Mouse (Mus musculus): ENCODE data around the gene Nt5dc3. TPM values are rescaled to one million over a fixed set of nuclear protein-coding genes. Genes with fewer than 3 reads are reported as not detected.
A peak's percentile ranks its signal among the peaks of the same experiment; 100 is the strongest.

Gene Nt5dc3
- polyA plus RNA-seq, 1 experiment: 47.7 TPM

DNA sequence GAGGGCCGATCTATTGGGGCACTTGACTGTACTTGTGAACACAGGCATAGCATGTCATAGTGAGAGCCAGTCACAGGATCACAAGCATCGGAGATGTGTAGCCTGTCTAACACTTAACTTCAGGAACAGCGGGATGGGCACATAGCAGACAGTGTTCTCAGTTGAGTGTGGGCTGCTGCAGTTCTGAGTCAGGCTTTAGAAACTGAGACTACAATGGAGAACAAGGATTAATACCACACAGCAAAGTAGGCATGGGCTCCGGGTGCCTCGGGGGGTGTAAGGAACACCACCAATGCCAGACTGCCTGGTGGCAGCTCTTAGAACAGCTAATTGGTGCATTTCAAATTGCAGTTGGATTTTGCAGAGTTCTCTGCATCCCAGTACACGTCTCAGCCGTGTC is 42.2 kb downstream of the Nt5dc3 start:
- DNase-seq (ENCODE audit: low read depth): no peak
- TF ChIP-seq CTCF (IDR thresholded peaks at IDR 0.05; ENCODE audit: borderline replicate concordance, extremely low read depth, insufficient read depth, insufficient read length) (no peak), POLR2A (IDR thresholded peaks at IDR 0.05; ENCODE audit: borderline replicate concordance, extremely low read depth, insufficient read depth, insufficient read length, poor library complexity, severe bottlenecking) (no peak)

DNA sequence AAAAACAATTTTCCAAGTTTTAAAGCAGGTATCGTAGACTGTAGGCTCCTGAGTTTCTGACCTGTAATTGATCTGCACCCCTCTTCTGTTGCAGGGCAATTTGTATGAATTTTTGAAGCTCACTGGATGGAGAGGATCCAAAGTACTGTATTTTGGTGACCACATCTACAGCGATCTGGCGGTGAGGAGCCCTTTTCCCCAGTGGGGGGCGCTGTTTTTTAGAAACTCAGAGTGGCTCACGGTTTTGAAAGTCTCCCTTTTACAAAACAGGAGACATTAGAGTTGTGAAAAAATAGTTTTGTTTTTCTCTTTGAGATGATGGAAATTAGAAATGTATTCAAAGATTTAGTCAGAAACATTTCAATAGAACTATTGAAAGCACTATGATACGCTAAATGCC is 45.3 kb downstream of the Nt5dc3 start:
- no peak for TF ChIP-seq POLR2A (IDR thresholded peaks at IDR 0.05; ENCODE audit: borderline replicate concordance, extremely low read depth, insufficient read depth, insufficient read length, poor library complexity, severe bottlenecking)
- TF ChIP-seq CTCF (IDR thresholded peaks at IDR 0.05; ENCODE audit: borderline replicate concordance, extremely low read depth, insufficient read depth, insufficient read length): peak; percentile 33; the same call in 1 of the 2 replicates
- no peak for DNase-seq (ENCODE audit: low read depth)

DNA sequence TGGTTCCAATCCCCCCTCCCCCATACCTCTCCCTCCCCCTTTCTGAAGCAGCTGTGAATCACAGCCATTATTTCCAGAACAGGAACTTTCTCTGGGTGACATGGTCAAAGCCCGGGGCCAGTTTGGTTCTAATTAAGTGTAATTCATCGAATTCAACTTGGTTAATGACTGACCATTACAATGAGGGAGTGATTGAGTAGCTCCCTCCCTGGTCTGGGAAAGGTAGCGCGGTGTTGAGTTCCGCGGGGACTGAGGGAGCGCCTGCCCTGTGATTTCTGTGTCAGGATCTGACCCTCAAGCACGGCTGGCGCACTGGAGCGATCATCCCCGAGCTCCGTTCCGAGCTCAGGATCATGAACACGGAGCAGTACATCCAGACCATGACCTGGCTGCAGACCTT is 46.1 kb downstream of the Nt5dc3 start:
- TF ChIP-seq POLR2A (IDR thresholded peaks at IDR 0.05; ENCODE audit: borderline replicate concordance, extremely low read depth, insufficient read depth, insufficient read length, poor library complexity, severe bottlenecking) (no peak), CTCF (IDR thresholded peaks at IDR 0.05; ENCODE audit: borderline replicate concordance, extremely low read depth, insufficient read depth, insufficient read length) (no peak)

DNA sequence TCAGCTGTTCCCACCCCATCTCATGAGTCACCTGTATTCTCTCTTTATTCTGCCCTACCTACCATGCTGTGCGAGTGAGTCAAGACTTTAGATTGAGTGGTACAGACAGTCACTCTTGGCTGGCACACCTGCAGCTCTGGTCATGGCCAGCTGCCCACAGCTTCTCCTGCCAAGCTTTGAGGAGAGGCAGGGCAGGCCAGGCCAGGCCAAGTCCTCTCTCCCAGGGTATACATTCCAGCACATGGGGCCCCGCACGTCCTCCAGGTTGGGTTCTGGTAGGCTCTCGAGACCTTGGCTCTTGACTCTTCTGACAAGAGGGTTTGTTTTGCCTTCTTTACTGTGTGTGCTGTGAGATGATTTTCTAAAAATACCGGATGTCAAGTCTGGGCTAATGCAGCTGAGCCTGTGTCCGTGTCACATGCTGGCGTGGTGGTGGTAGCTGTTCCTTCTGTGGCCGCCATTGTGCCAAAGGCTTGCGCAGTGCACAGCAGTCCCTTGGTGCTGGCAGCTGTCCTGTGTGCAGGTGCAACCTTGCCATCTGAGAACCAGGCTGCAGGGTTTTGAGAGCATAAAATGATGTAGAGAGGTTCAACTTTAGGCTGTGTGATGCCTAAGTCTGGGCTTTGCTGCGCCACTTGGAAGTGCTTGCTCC is 47.2 kb downstream of the Nt5dc3 start:
- DNase-seq (ENCODE audit: low read depth): no peak
- no peak for TF ChIP-seq CTCF (IDR thresholded peaks at IDR 0.05; ENCODE audit: borderline replicate concordance, extremely low read depth, insufficient read depth, insufficient read length)
- no peak for TF ChIP-seq POLR2A (IDR thresholded peaks at IDR 0.05; ENCODE audit: borderline replicate concordance, extremely low read depth, insufficient read depth, insufficient read length, poor library complexity, severe bottlenecking)

More for the DNA sequence above, 46.1 kb downstream of the Nt5dc3 start:
- peak; percentile 40 for DNase-seq (ENCODE audit: low read depth)

DNA sequence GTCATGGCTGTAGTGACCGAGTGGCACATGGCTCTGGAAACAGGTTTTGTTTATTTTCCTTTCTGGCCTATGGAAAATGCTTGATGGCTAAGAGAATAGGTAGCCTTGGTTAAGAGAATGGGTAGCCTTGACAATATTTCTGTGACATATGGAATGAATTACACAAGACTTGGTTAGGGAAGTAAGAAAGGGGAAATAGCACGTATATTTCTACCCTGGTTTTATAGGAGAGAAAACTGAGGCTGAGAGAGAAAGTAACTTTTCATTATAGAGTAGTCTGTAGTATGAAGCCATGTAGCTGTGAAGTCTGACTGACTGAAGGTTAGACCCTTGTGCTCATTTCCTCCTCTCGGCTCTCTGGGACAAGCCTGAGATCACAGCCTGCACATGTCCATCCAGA is 48.1 kb downstream of the Nt5dc3 start:
- no peak for TF ChIP-seq POLR2A (IDR thresholded peaks at IDR 0.05; ENCODE audit: borderline replicate concordance, extremely low read depth, insufficient read depth, insufficient read length, poor library complexity, severe bottlenecking)
- no peak for TF ChIP-seq CTCF (IDR thresholded peaks at IDR 0.05; ENCODE audit: borderline replicate concordance, extremely low read depth, insufficient read depth, insufficient read length)
- no peak for DNase-seq (ENCODE audit: low read depth)

DNA sequence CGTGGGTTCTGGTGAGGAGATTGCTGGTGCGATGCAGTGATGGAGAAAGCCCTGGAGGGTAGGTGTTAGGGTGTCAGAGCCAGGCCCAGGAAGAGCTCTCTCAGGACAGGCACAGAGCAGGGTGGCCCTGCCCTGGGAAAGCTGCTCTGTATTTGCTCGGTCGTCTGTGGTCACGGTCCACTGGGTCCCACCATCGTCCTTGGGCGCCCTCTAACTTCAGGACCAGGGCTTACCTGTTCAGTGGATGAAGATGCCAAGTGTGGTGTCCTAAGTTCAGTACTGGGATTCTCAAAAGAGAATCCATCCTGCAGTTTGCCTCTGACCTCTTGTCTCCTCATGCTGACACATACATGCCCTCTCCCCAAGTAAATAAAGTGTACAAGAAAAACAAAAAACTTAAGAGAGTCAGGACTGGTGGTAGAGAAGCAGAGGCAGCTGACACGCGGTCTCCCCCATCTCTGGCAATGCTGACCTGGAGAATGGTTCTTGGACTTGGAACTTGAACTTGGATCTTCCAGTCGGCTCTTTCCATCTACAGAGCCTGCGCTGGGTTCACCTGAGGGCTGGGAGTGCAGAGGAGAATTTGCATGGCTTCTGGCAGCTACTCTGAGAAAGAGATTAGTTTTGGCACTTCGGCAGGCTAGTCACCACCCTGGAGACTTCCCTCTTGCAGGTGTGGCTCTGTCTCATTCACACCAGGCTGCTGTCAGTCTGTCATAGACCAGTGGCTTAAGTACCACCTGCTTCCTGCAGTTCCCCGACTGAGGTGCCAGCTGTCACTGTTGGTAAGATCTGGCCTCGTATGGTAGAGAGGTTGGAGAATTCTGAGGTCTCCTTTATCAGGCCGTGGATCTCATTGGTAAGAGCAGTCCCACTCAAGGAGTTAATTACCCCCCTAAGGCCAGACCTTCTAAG is 49.7 kb downstream of the Nt5dc3 start:
- TF ChIP-seq CTCF (IDR thresholded peaks at IDR 0.05; ENCODE audit: borderline replicate concordance, extremely low read depth, insufficient read depth, insufficient read length) (no peak), POLR2A (IDR thresholded peaks at IDR 0.05; ENCODE audit: borderline replicate concordance, extremely low read depth, insufficient read depth, insufficient read length, poor library complexity, severe bottlenecking) (no peak)
- DNase-seq (ENCODE audit: low read depth): no peak

DNA sequence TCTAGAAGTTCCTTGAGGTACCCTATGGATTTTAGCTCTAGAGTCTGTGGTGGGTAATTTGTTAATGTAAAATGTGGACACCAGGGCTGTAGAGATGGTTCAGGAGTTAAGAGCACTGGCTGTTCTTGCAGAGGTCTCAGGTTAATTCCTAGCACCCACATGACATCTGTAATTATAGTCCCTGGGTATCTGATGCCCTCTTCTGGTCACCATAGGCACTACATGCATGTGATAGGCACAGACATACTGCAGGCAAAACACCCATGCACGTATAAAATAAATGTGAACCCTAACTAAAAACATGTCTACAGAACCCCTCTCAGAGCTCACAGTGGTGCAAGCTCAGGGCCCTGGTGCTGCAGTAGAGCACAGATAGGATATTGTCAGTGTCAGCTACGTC is 50.7 kb downstream of the Nt5dc3 start:
- no peak for DNase-seq (ENCODE audit: low read depth)
- TF ChIP-seq POLR2A (IDR thresholded peaks at IDR 0.05; ENCODE audit: borderline replicate concordance, extremely low read depth, insufficient read depth, insufficient read length, poor library complexity, severe bottlenecking) (no peak), CTCF (IDR thresholded peaks at IDR 0.05; ENCODE audit: borderline replicate concordance, extremely low read depth, insufficient read depth, insufficient read length) (no peak)

DNA sequence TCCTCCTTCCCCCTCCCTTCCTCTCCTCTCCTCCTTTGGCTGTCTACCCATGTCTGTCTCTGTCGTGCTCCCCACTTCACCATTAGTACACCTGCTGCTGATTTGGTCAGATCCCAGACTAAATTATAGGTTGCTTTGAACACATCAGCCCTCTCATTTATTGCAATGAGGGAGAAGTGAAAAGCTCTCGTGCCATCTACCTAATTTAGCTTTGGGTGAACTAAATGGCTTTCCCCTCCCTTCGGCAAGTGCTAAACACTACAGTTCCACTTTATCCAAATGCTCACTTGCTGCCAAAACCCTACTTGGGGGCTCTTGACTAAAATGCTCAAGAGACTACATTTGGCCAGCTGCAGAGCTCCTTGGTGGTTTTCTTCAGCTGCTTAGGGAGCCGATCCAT is 58.0 kb downstream of the Nt5dc3 start:
- peak; percentile 80 for DNase-seq (ENCODE audit: low read depth)
- TF ChIP-seq CTCF (IDR thresholded peaks at IDR 0.05; ENCODE audit: borderline replicate concordance, extremely low read depth, insufficient read depth, insufficient read length) (no peak), POLR2A (IDR thresholded peaks at IDR 0.05; ENCODE audit: borderline replicate concordance, extremely low read depth, insufficient read depth, insufficient read length, poor library complexity, severe bottlenecking) (no peak)

DNA sequence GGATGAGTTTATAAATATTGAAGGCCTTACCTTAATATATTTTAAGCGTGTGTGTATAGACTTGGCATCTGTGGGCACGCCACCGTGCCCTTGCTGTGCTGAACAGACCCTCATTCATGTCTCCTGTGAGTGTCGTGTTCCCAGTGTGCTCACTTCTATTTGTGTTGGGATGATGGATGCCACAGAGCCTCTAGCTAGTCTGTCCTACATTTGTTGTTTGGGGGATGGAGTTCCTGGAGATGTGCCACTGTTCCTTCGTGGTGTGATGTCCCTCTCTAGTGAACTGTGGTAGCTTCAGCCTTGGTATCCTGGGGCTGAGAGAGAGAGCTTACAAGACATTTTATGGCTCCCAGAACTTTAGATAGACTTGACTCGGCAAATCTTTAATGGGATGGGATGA is 60.0 kb downstream of the Nt5dc3 start:
- TF ChIP-seq POLR2A (IDR thresholded peaks at IDR 0.05; ENCODE audit: borderline replicate concordance, extremely low read depth, insufficient read depth, insufficient read length, poor library complexity, severe bottlenecking) (no peak), CTCF (IDR thresholded peaks at IDR 0.05; ENCODE audit: borderline replicate concordance, extremely low read depth, insufficient read depth, insufficient read length) (no peak)
- DNase-seq (ENCODE audit: low read depth): no peak

DNA sequence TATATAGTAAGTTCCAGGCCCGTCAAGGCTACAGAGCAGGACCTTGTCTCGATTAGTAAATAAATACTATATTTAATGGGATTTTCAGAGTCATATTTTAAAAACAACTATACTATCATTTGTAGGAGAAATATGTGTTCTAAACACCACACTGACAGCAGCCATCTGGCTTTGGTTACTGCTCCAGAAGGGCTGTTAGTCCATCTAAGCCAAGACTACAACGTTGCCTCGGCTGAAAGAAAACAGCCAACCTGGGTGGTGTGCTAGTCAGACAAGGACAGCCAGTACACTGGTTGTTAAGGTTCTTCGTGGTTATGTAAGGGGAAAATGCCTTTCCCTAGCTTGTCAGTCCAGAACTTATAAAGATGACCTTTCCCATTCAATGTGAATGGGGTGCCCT is 63.9 kb downstream of the Nt5dc3 start:
- no peak for TF ChIP-seq POLR2A (IDR thresholded peaks at IDR 0.05; ENCODE audit: borderline replicate concordance, extremely low read depth, insufficient read depth, insufficient read length, poor library complexity, severe bottlenecking)
- TF ChIP-seq CTCF (IDR thresholded peaks at IDR 0.05; ENCODE audit: borderline replicate concordance, extremely low read depth, insufficient read depth, insufficient read length): no peak
- DNase-seq (ENCODE audit: low read depth): peak; percentile 46

DNA sequence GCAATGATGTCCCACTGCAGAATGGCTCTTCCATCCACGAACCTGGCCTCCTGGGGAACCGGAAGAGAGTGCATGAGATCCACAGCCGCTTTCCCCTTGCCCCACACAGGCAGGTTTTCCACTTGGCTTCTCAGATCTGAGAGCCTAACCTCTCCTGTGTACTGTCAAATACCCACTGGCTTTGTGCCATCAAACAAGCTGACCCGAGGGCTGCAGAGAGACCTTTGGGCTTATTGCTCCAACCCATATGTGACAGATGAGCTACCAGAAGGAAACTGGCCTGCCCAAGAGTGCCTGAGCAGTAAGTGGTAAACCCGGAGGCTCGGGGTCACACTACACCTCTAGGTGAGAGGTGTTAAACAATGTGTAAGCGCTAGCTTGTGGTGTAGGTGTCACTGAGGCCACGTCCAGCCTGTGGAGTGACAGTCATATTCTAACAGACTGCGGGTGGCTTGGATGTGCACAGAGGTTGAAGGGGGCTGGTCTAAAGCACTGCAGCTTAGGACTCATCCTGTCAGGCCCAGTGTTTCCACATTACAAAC is 68.2 kb downstream of the Nt5dc3 start:
- no peak for DNase-seq (ENCODE audit: low read depth)
- TF ChIP-seq CTCF (IDR thresholded peaks at IDR 0.05; ENCODE audit: borderline replicate concordance, extremely low read depth, insufficient read depth, insufficient read length): no peak
- no peak for TF ChIP-seq POLR2A (IDR thresholded peaks at IDR 0.05; ENCODE audit: borderline replicate concordance, extremely low read depth, insufficient read depth, insufficient read length, poor library complexity, severe bottlenecking)
